ENCODE assay signal across 39 mouse cellular contexts in the genomic region with DNA sequence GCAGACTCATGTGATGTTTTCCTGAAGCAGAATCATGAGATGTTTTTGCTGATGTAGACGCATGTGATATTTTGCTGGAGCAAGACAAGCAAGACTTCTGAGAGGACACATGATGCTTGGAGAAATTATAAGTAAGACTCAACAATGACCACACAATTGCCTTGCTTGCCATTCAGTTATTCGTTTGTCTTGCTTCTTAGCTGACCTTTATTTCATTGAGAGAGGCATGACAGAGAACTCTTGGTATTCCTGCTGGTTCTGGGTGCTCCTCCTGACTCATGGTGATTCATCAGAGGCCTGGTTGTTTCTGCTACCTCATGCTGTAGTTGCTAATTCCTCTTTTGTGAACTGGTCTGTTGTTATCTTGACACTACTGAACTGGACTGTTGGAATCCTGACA. TPM values are rescaled to one million over a fixed set of nuclear protein-coding genes. Genes with fewer than 3 reads are reported as not detected.
"Had no signal": no experiment of that assay in that cellular context is flagged by ENCODE, and none has a peak within 500 bp of the region (broad histone marks: within the 10 kb centered on the region; RNA-seq: fewer than 3 reads in every experiment).

No protein-coding gene starts in this region.

RNA-seq across cellular contexts. Expression of a gene that starts 13.9 kb away (rescaled TPM):
- total RNA-seq: gastrocnemius, adult 2 months; gastrocnemius, postnatal 10 days; gastrocnemius, postnatal 25 days; gastrocnemius, postnatal 4 days; granulocyte monocyte progenitor cell, adult 5-6 weeks; heart, adult 2 months; heart, postnatal 14 days; heart, postnatal 36 days; hematopoietic stem cell, adult 5-6 weeks; hindbrain, postnatal 0 days; layer of hippocampus, adult 18-20 months; layer of hippocampus, adult 8-10 months; layer of hippocampus, postnatal 14 days; layer of hippocampus, postnatal 36 days; left cerebral cortex, adult 18-20 months; left cerebral cortex, adult 8-10 months; left cerebral cortex, postnatal 10 days; left cerebral cortex, postnatal 25 days; left cerebral cortex, postnatal 4 days; liver, adult 2 months had no signal
- polyA plus RNA-seq: heart, adult 2 months; heart, embryonic 11.5 days; heart, embryonic 13.5 days; heart, embryonic 15.5 days; heart, postnatal 0 days; hindbrain, embryonic 11.5 days; hindbrain, embryonic 13.5 days; hindbrain, embryonic 15.5 days; hindbrain, postnatal 0 days; intestine, embryonic 14.5 days; intestine, embryonic 16.5 days; kidney, adult 2 months; kidney, embryonic 15.5 days; kidney, postnatal 0 days; large intestine, adult 2 months; limb, embryonic 11.5 days; limb, embryonic 13.5 days; limb, embryonic 15.5 days; liver, adult 2 months; liver, embryonic 12.5 days; liver, embryonic 14.5 days; liver, embryonic 16.5 days had no signal
